Mouse (Mus musculus) ES-E14 (cell line): ENCODE measurements around the gene Noxa1.

Source experiments
- CHD2 ChIP-seq: IDR thresholded peaks from 2 replicates; pipeline ENCODE4 v1.6.1; 2014; ENCODE audit warnings: mild to moderate bottlenecking, low read depth, low read length, inconsistent platforms
- HCFC1 ChIP-seq: IDR thresholded peaks from 2 replicates; pipeline ENCODE4 v1.6.1; 2012; ENCODE audit warnings: low read length, inconsistent platforms, borderline replicate concordance; ENCODE audit not compliant: insufficient read depth
- MAFK ChIP-seq: IDR thresholded peaks from 2 replicates; pipeline ENCODE4 v1.6.1; 2014; ENCODE audit warnings: mild to moderate bottlenecking, low read depth, low read length, inconsistent platforms; ENCODE audit not compliant: insufficient read depth
- ZC3H11A ChIP-seq: IDR thresholded peaks from 2 replicates; pipeline ENCODE4 v1.6.1; 2012; ENCODE audit warnings: low read depth, mild to moderate bottlenecking, inconsistent platforms, low read length, borderline replicate concordance
- ZNF384 ChIP-seq: IDR thresholded peaks from 2 replicates; pipeline ENCODE4 v1.6.1; 2012; ENCODE audit warnings: low read depth, low read length, inconsistent platforms

DNA sequence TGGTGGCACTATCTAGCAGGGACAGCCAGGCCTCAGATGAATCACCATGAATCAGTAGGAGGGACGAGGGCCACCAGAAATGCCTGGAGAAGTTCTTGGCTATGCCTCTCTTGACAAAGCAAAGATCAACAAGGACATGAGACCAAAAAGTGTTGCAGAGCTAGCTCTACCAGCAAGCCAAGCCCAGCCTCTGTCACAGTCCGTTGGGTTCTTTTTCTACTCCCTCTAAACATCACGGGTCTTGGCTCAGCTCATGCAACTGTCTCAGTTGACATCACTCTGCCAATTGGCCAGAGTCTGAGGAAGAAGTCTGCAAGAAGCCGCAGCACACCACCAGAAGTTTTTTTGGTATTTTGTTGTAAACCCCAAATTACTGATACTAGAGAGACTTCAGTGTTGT, 19.4 kb downstream of the Noxa1 start:
- TF ChIP-seq ZNF384 (no peak), HCFC1 (no peak), ZC3H11A (no peak), CHD2 (no peak), MAFK (no peak)
